Mouse (Mus musculus) kidney, postnatal 0 days (tissue): ENCODE data around the gene Krtap4-2. TPM values are rescaled to one million over a fixed set of nuclear protein-coding genes. Genes with fewer than 3 reads are reported as not detected.
"Not testable (repeated sequence)": the region's sequence is repeated elsewhere in the genome, so short reads cannot be mapped to it uniquely, and the experiment has no call there.

Experiments
- ATAC-seq: fragments of 200-750 bp; cut with Nextera tagmentation; replicated peaks from 2 replicates; pipeline ENCODE4 v1.8.0; 2017; ENCODE audit warnings: low read depth, moderate number of reproducible peaks, moderate TSS enrichment, moderate library complexity; ENCODE audit not compliant: low FRiP score
- DNase-seq: peaks from one replicate; pipeline ENCODE4 v3.0.0-alpha.2; 2016; ENCODE audit warnings: low spot score
- H3K27ac ChIP-seq: fragments of 300-500 bp; sonication (generic); 2 replicates; pipeline ENCODE4 v1.5.1; 2014; ENCODE audit warnings: mild to moderate bottlenecking
- H3K27me3 ChIP-seq: fragments of 300-500 bp; sonication (generic); 2 replicates; pipeline ENCODE4 v1.6.1; 2014; ENCODE audit warnings: low read length, mixed read lengths; ENCODE audit not compliant: insufficient read depth
- H3K36me3 ChIP-seq: fragments of 300-500 bp; sonication (generic); 2 replicates; pipeline ENCODE4 v1.6.1; 2014; ENCODE audit warnings: low read length, mixed read lengths; ENCODE audit not compliant: insufficient read depth
- H3K4me1 ChIP-seq: fragments of 300-500 bp; sonication (generic); replicated peaks from 2 replicates; pipeline ENCODE4 v1.6.1; 2014; ENCODE audit warnings: antibody characterized with exemption, low read length, mixed read lengths; ENCODE audit not compliant: insufficient read depth
- H3K4me2 ChIP-seq: fragments of 300-500 bp; sonication (generic); 2 replicates; pipeline ENCODE4 v1.6.1; 2014; ENCODE audit warnings: mild to moderate bottlenecking, low read length, moderate library complexity, mixed read lengths
- H3K4me3 ChIP-seq: fragments of 300-500 bp; sonication (generic); replicated peaks from 2 replicates; pipeline ENCODE4 v1.5.1; 2014; ENCODE audit warnings: low read depth, low read length
- H3K9ac ChIP-seq: fragments of 300-500 bp; sonication (generic); 2 replicates; pipeline ENCODE4 v1.6.1; 2014; ENCODE audit warnings: low read depth, low read length
- H3K9me3 ChIP-seq: fragments of 300-500 bp; sonication (generic); replicated peaks from 2 replicates; pipeline ENCODE4 v1.6.1; 2016; ENCODE audit warnings: low read length, inconsistent platforms, mixed read lengths
- CTCF ChIP-seq: IDR thresholded peaks from 2 replicates; pipeline ENCODE4 v1.5.1; 2016; ENCODE audit warnings: antibody characterized with exemption, low read depth, mild to moderate bottlenecking, moderate library complexity
- WGBS: fragments of 180-500 bp; shearing (Covaris S2); extraction: QIAGEN DNeasy Blood & Tissue Kit; methylation state at CpG from one replicate; pipeline ENCODE4 v1.1.7; 2014; 5-methylcytosine and 5-hydroxymethylcytosine counted together
- polyA plus RNA-seq: library from polyadenylated mRNA; unstranded; fragments of >200 nt; fragmentation: Nextera tagmentation; extraction: Ambion mirVana; gene quantifications from 2 replicates; pipeline ENCODE4 v1.2.1, GENCODE M21; 2015

Gene Krtap4-2
- polyA plus RNA-seq, 1 experiment from 2014 or later: not detected

GRCm38 (mm10) chr11:99650136-99650535, 15.3 kb upstream of the Krtap4-2 start, which contains the start of gene Gm11555:
Gm11555 (minus strand) TSS chr11:99650236.
- no peak for DNase-seq
- no peaks in the 10 kb centered on the region for H3K27me3 ChIP-seq
- H3K36me3 ChIP-seq: no peaks in the 10 kb centered on the region
- no peak within 1 kb of the TSS for H3K9ac ChIP-seq
- no peak within 1 kb of the TSS for H3K4me2 ChIP-seq
- H3K4me3 ChIP-seq: no peak within 1 kb of the TSS
- 85% methylated on average over 2 of the region's 2 CpGs for WGBS
- H3K27ac ChIP-seq: no peak within 1 kb of the TSS
- no peak for TF ChIP-seq CTCF
- ATAC-seq: no peak
- H3K4me1 ChIP-seq: no peaks in the 10 kb centered on the region
- no peaks in the 10 kb centered on the region for H3K9me3 ChIP-seq

GRCm38 (mm10) chr11:99646444-99646843, 11.6 kb upstream of the Krtap4-2 start:
- Histone ChIP-seq H3K27me3 (no peaks in the 10 kb centered on the region), H3K4me1 (no peaks in the 10 kb centered on the region), H3K36me3 (no peaks in the 10 kb centered on the region), H3K4me2 (no peak overlapping the region), H3K9me3 (no peaks in the 10 kb centered on the region), H3K9ac (no peak overlapping the region), H3K4me3 (no peak overlapping the region), H3K27ac (no peak overlapping the region)
- DNase-seq: no peak
- TF ChIP-seq CTCF: no peak
- WGBS: 77% methylated on average over 15 of the region's 15 CpGs
- ATAC-seq: no peak

GRCm38 (mm10) chr11:99644351-99644750, 9.5 kb upstream of the Krtap4-2 start:
- H3K36me3 ChIP-seq: no peaks in the 10 kb centered on the region
- no peak overlapping the region for H3K27ac ChIP-seq
- H3K9me3 ChIP-seq: no peaks in the 10 kb centered on the region
- no peak overlapping the region for H3K9ac ChIP-seq
- DNase-seq: no peak
- TF ChIP-seq CTCF: no peak
- no peak for ATAC-seq
- no peak overlapping the region for H3K4me3 ChIP-seq
- H3K4me2 ChIP-seq: no peak overlapping the region
- H3K27me3 ChIP-seq: no peaks in the 10 kb centered on the region
- WGBS: 75% methylated on average over 3 of the region's 3 CpGs
- no peaks in the 10 kb centered on the region for H3K4me1 ChIP-seq

GRCm38 (mm10) chr11:99643635-99644139, 8.8 kb upstream of the Krtap4-2 start, which contains the start of gene Krtap4-7:
Krtap4-7 (minus strand) TSS chr11:99644089.
- WGBS: 77% methylated on average over 8 of the region's 9 CpGs
- H3K9me3 ChIP-seq, ATAC-seq, H3K4me2 ChIP-seq, H3K36me3 ChIP-seq, H3K4me3 ChIP-seq, H3K4me1 ChIP-seq, H3K27me3 ChIP-seq, H3K9ac ChIP-seq, H3K27ac ChIP-seq, DNase-seq: not testable (repeated sequence)

GRCm38 (mm10) chr11:99640926-99641325, 6.0 kb upstream of the Krtap4-2 start:
- no peak for TF ChIP-seq CTCF
- DNase-seq: no peak

GRCm38 (mm10) chr11:99637086-99637485, 2.2 kb upstream of the Krtap4-2 start:
- no peak for DNase-seq

More at GRCm38 (mm10) chr11:99640926-99641325, 6.0 kb upstream of the Krtap4-2 start:
- H3K4me1 ChIP-seq: no peaks in the 10 kb centered on the region
- no peaks in the 10 kb centered on the region for H3K27me3 ChIP-seq
- no peak overlapping the region for H3K27ac ChIP-seq
- no peak overlapping the region for H3K9ac ChIP-seq
- WGBS: 31% methylated on average over 1 of the region's 1 CpGs
- H3K36me3 ChIP-seq: no peaks in the 10 kb centered on the region
- no peak overlapping the region for H3K4me3 ChIP-seq
- no peaks in the 10 kb centered on the region for H3K9me3 ChIP-seq
- H3K4me2 ChIP-seq: no peak overlapping the region
- no peak for ATAC-seq

GRCm38 (mm10) chr11:99633293-99633692, 1.6 kb downstream of the Krtap4-2 start:
- Histone ChIP-seq H3K36me3 (no peaks in the 10 kb centered on the region), H3K4me3 (no peak overlapping the region), H3K4me1 (no peaks in the 10 kb centered on the region), H3K9ac (no peak overlapping the region), H3K27me3 (no peaks in the 10 kb centered on the region), H3K27ac (no peak overlapping the region), H3K9me3 (no peaks in the 10 kb centered on the region), H3K4me2 (no peak overlapping the region)
- ATAC-seq (no peak), DNase-seq (no peak)
- 68% methylated on average over 2 of the region's 2 CpGs for WGBS
- TF ChIP-seq CTCF: no peak

More at GRCm38 (mm10) chr11:99637086-99637485, 2.2 kb upstream of the Krtap4-2 start:
- H3K4me1 ChIP-seq: no peaks in the 10 kb centered on the region
- ATAC-seq: no peak
- no peaks in the 10 kb centered on the region for H3K36me3 ChIP-seq
- no peak overlapping the region for H3K9ac ChIP-seq
- 52% methylated on average over 1 of the region's 1 CpGs for WGBS
- H3K9me3 ChIP-seq: no peaks in the 10 kb centered on the region
- no peak for TF ChIP-seq CTCF
- no peaks in the 10 kb centered on the region for H3K27me3 ChIP-seq
- no peak overlapping the region for H3K27ac ChIP-seq
- no peak overlapping the region for H3K4me2 ChIP-seq
- no peak overlapping the region for H3K4me3 ChIP-seq
